Mouse (Mus musculus) MEL (cell line): ENCODE measurements around the gene Cdc27. TPM values are rescaled to one million over a fixed set of nuclear protein-coding genes. Genes with fewer than 3 reads are reported as not detected.
A peak's percentile ranks its signal among the peaks of the same experiment; 100 is the strongest.

Source experiments
- DNase-seq: peaks from one replicate; pipeline ENCODE4 v3.0.0; 2011; ENCODE audit warnings: low read depth, low spot score
- H3K27ac ChIP-seq: 2 replicates; pipeline ENCODE4 v1.5.1; 2012; ENCODE audit warnings: low read depth, mild to moderate bottlenecking, control low read depth, low read length, moderate library complexity; ENCODE audit not compliant: control insufficient read depth
- H3K27me3 ChIP-seq, 2 experiments: fragments of 150-350 bp in 1 of 2; sonication (generic) in 1 of 2; 2 replicates each; pipeline ENCODE4 v1.6.1; 2012; ENCODE audit warnings: low read length in 2 of 2, mild to moderate bottlenecking in 2 of 2, improper control_type of control experiment in 1 of 2, moderate library complexity in 1 of 2; ENCODE audit not compliant: insufficient read depth in 2 of 2, control insufficient read depth in 1 of 2
- H3K36me3 ChIP-seq, 2 experiments: 2 replicates each; pipeline ENCODE4 v1.6.1; 2012 to 2014; ENCODE audit warnings: low read length in 2 of 2, improper control_type of control experiment in 1 of 2, inconsistent platforms in 1 of 2, mild to moderate bottlenecking in 1 of 2; ENCODE audit not compliant: insufficient read depth in 2 of 2, control insufficient read depth in 1 of 2
- H3K4me1 ChIP-seq, 2 experiments: fragments of 150-350 bp in 1 of 2; sonication (generic) in 1 of 2; 2 replicates each; pipeline ENCODE4 v1.6.1; 2012; ENCODE audit warnings: low read length in 2 of 2, improper control_type of control experiment in 1 of 2, mild to moderate bottlenecking in 1 of 2; ENCODE audit not compliant: insufficient read depth in 2 of 2, control insufficient read depth in 1 of 2
- H3K4me3 ChIP-seq, 2 experiments: fragments of 150-350 bp in 1 of 2; sonication (generic) in 1 of 2; 2 replicates each; pipeline ENCODE4 v1.5.1; 2012; ENCODE audit warnings: low read depth in 2 of 2, low read length in 2 of 2, mild to moderate bottlenecking in 2 of 2, moderate library complexity in 2 of 2, control low read depth in 1 of 2, improper control_type of control experiment in 1 of 2; ENCODE audit not compliant: control insufficient read depth in 1 of 2, insufficient read depth in 1 of 2
- H3K79me2 ChIP-seq: 2 replicates; pipeline ENCODE4 v1.6.1; 2012; ENCODE audit warnings: mild to moderate bottlenecking, low read length, moderate library complexity; ENCODE audit not compliant: control insufficient read depth, poor library complexity, insufficient read depth
- H3K9ac ChIP-seq: 2 replicates; pipeline ENCODE4 v1.6.1; 2012; ENCODE audit warnings: low read depth, mild to moderate bottlenecking, control low read depth, low read length, moderate library complexity; ENCODE audit not compliant: control insufficient read depth, poor library complexity, severe bottlenecking
- H3K9me3 ChIP-seq: fragments of 150-350 bp; sonication (generic); replicated peaks from 2 replicates; pipeline ENCODE4 v1.6.1; 2012; ENCODE audit warnings: mild to moderate bottlenecking, low read length, improper control_type of control experiment, moderate library complexity; ENCODE audit not compliant: insufficient read depth
- CHD2 ChIP-seq: IDR thresholded peaks from 2 replicates; pipeline ENCODE4 v1.6.1; 2011; ENCODE audit warnings: low read length, improper control_type of control experiment
- CTCF ChIP-seq, 3 experiments: IDR thresholded peaks in 2 of 3; conservative IDR thresholded peaks in 1 of 3; 2 replicates each; pipeline ENCODE4 v1.5.1; 2011 to 2012; ENCODE audit warnings: low read length in 3 of 3, low read depth in 2 of 3, mild to moderate bottlenecking in 2 of 3, improper control_type of control experiment in 1 of 3, inconsistent platforms in 1 of 3, mixed read lengths in 1 of 3, moderate library complexity in 1 of 3; ENCODE audit not compliant: control insufficient read depth in 1 of 3, insufficient read depth in 1 of 3, poor library complexity in 1 of 3, severe bottlenecking in 1 of 3
- ELF1 ChIP-seq: IDR thresholded peaks from 2 replicates; pipeline ENCODE4 v1.6.1; 2014; ENCODE audit warnings: low read depth, mild to moderate bottlenecking, inconsistent platforms, low read length, improper control_type of control experiment, moderate library complexity
- EP300 ChIP-seq, 2 experiments: IDR thresholded peaks; 2 replicates each; pipeline ENCODE4 v1.6.1; 2011; ENCODE audit warnings: improper control_type of control experiment in 2 of 2, low read length in 2 of 2, low read depth in 1 of 2, mild to moderate bottlenecking in 1 of 2
- ETS1 ChIP-seq: IDR thresholded peaks from 2 replicates; pipeline ENCODE4 v1.6.1; 2012; ENCODE audit warnings: low read depth, mild to moderate bottlenecking, inconsistent platforms, low read length, improper control_type of control experiment, moderate library complexity
- GABPA ChIP-seq: IDR thresholded peaks from 2 replicates; pipeline ENCODE4 v1.6.1; 2012; ENCODE audit warnings: low read depth, mild to moderate bottlenecking, inconsistent platforms, low read length, improper control_type of control experiment, moderate library complexity
- HCFC1 ChIP-seq: IDR thresholded peaks from 2 replicates; pipeline ENCODE4 v1.6.1; 2012; ENCODE audit warnings: low read depth, mild to moderate bottlenecking, inconsistent platforms, low read length, improper control_type of control experiment, moderate library complexity
- JUND ChIP-seq: IDR thresholded peaks from 2 replicates; pipeline ENCODE4 v1.6.1; 2011; ENCODE audit warnings: low read depth, mild to moderate bottlenecking, improper control_type of control experiment, low read length
- MAFK ChIP-seq: IDR thresholded peaks from 2 replicates; pipeline ENCODE4 v1.6.1; 2011; ENCODE audit warnings: low read depth, mild to moderate bottlenecking, low read length, improper control_type of control experiment, borderline replicate concordance
- MAX ChIP-seq: IDR thresholded peaks from 2 replicates; pipeline ENCODE4 v1.6.1; 2011; ENCODE audit warnings: low read length, improper control_type of control experiment
- MAZ ChIP-seq: IDR thresholded peaks from 2 replicates; pipeline ENCODE4 v1.6.1; 2012; ENCODE audit warnings: low read depth, mild to moderate bottlenecking, inconsistent platforms, low read length, improper control_type of control experiment
- MXI1 ChIP-seq: IDR thresholded peaks from 2 replicates; pipeline ENCODE4 v1.6.1; 2011; ENCODE audit warnings: mild to moderate bottlenecking, low read depth, low read length, improper control_type of control experiment
- MYB ChIP-seq: IDR thresholded peaks from 2 replicates; pipeline ENCODE4 v1.6.1; 2011; ENCODE audit warnings: mild to moderate bottlenecking, low read depth, low read length, improper control_type of control experiment
- NELFE ChIP-seq: IDR thresholded peaks from 2 replicates; pipeline ENCODE4 v1.6.1; 2011; ENCODE audit warnings: low read depth, low read length, improper control_type of control experiment
- NRF1 ChIP-seq: IDR thresholded peaks from 2 replicates; pipeline ENCODE4 v1.6.1; 2014; ENCODE audit warnings: low read depth, mild to moderate bottlenecking, inconsistent platforms, low read length, improper control_type of control experiment, moderate library complexity; ENCODE audit not compliant: poor library complexity, insufficient read depth, severe bottlenecking
- POLR2A ChIP-seq, 2 experiments: IDR thresholded peaks; 2 replicates each; pipeline ENCODE4 v1.6.1; 2011 to 2012; ENCODE audit warnings: low read length in 2 of 2, mild to moderate bottlenecking in 2 of 2, control low read depth in 1 of 2, improper control_type of control experiment in 1 of 2, low read depth in 1 of 2, moderate library complexity in 1 of 2; ENCODE audit not compliant: control insufficient read depth in 1 of 2, insufficient read depth in 1 of 2, poor library complexity in 1 of 2
- RCOR1 ChIP-seq: IDR thresholded peaks from 2 replicates; pipeline ENCODE4 v1.6.1; 2012; ENCODE audit warnings: low read depth, mild to moderate bottlenecking, inconsistent platforms, low read length, improper control_type of control experiment
- SIN3A ChIP-seq: IDR thresholded peaks from 2 replicates; pipeline ENCODE4 v1.6.1; 2012; ENCODE audit warnings: low read length, improper control_type of control experiment, inconsistent platforms
- TBP ChIP-seq: IDR thresholded peaks from 2 replicates; pipeline ENCODE4 v1.8.0; 2011; ENCODE audit warnings: low read depth, low read length, improper control_type of control experiment
- TCF12 ChIP-seq: IDR thresholded peaks from 2 replicates; pipeline ENCODE4 v1.6.1; 2014; ENCODE audit warnings: low read depth, mild to moderate bottlenecking, inconsistent platforms, low read length, improper control_type of control experiment, moderate library complexity
- UBTF ChIP-seq: IDR thresholded peaks from 2 replicates; pipeline ENCODE4 v1.6.1; 2012; ENCODE audit warnings: low read depth, mild to moderate bottlenecking, inconsistent platforms, low read length, improper control_type of control experiment, moderate library complexity, borderline replicate concordance; ENCODE audit not compliant: insufficient read depth
- ZMIZ1 ChIP-seq: IDR thresholded peaks from 2 replicates; pipeline ENCODE4 v1.6.1; 2012; ENCODE audit warnings: low read depth, mild to moderate bottlenecking, inconsistent platforms, low read length, improper control_type of control experiment, moderate library complexity
- polyA plus RNA-seq, 2 experiments: library from polyadenylated mRNA; stranded (reverse) in 1 of 2; unstranded in 1 of 2; fragments of >175 nt in 1 of 2; fragments of >200 nt in 1 of 2; gene quantifications; 2 replicates each; pipeline versions ENCODE4 v1.2.1 to v1.2.4; 2012; ENCODE audit warnings: low replicate concordance in 2 of 2, low read depth in 1 of 2; ENCODE audit not compliant: insufficient read length in 2 of 2, insufficient read depth in 1 of 2, missing spikeins in 1 of 2
- total RNA-seq: library from RNA; depleted of rRNA; stranded (reverse); fragments of 300-350 nt; gene quantifications from 2 replicates; pipeline ENCODE4 v1.2.3, GENCODE M21; 2012

The Cdc27 gene
- total and polyA plus RNA-seq, 3 experiments = 24.4 to 180 (median 30.4) TPM

- peaks cover 13% of the 10 kb centered on the region for H3K79me2 ChIP-seq
- no peaks in the 10 kb centered on the region for H3K9me3 ChIP-seq
- peaks cover 0 to 23% of the 10 kb centered on the region in 2 experiments for H3K36me3 ChIP-seq
- H3K27ac ChIP-seq = peak overlapping the region; percentile 31; the same call in 1 of the 2 replicates
- peak overlapping the region; percentile 80 for H3K9ac ChIP-seq
- TF ChIP-seq TBP = peak; percentile 76
- 0 out of 2 replicates have a peak, but pooled peaks have one; percentile 42 for TF ChIP-seq UBTF
- TF ChIP-seq CTCF (IDR thresholded peaks at IDR 0.05 in 2 of 3, conservative IDR thresholded peaks at IDR 0.05 in 1 of 3; ENCODE audit: control insufficient read depth in 1 of 3, insufficient read depth in 1 of 3, low read depth in 2 of 3, low read length in 3 of 3, poor library complexity in 1 of 3, severe bottlenecking in 1 of 3) = no peak
- no peak for TF ChIP-seq MAX
- TF ChIP-seq MAFK = no peak
- TF ChIP-seq MXI1 = 0 out of 2 replicates have a peak, but pooled peaks have one; percentile 27
- TF ChIP-seq NELFE = peak; percentile 59
- TF ChIP-seq EP300 (IDR thresholded peaks at IDR 0.05; ENCODE audit: low read depth in 1 of 2, low read length in 2 of 2) = no peak
- TF ChIP-seq SIN3A = peak; percentile 55; the same call in 1 of the 2 replicates
- peak; percentile 79; the same call in 1 of the 2 replicates for TF ChIP-seq HCFC1
- TF ChIP-seq ELF1 = peak; percentile 69
- peak; percentile 68 to 77 for TF ChIP-seq POLR2A (IDR thresholded peaks at IDR 0.05; ENCODE audit: control insufficient read depth in 1 of 2, insufficient read depth in 1 of 2, low read depth in 1 of 2, low read length in 2 of 2, poor library complexity in 1 of 2)
- TF ChIP-seq NRF1 = no peak
- 0 out of 2 replicates have a peak, but pooled peaks have one; percentile 20 for TF ChIP-seq RCOR1
- peak; percentile 51; the same call in 1 of the 2 replicates for TF ChIP-seq ZMIZ1
- TF ChIP-seq CHD2 = peak; percentile 66
- TF ChIP-seq MYB = no peak
- TF ChIP-seq MAZ = peak; percentile 97
- peak; percentile 38; the same call in 1 of the 2 replicates for TF ChIP-seq TCF12
- TF ChIP-seq JUND = no peak
- TF ChIP-seq, all 39 proteins: peak for 13
- H3K4me3 ChIP-seq = peak overlapping the region; percentile 73 to 88
- H3K27me3 ChIP-seq = peaks cover 0 to 6% of the 10 kb centered on the region in 2 experiments; a peak in 3 of 4 replicates
- H3K4me1 ChIP-seq = peaks cover 3 to 5% of the 10 kb centered on the region in 2 experiments
- peak; percentile 98 for DNase-seq
These were observed 81.0 kb downstream of the Cdc27 start for GRCm38 (mm10) chr11:104469371-104469835.

- H3K27me3 ChIP-seq = peaks cover 0 to 6% of the 10 kb centered on the region in 2 experiments; a peak in 3 of 4 replicates
- H3K4me3 ChIP-seq = peak within 1 kb of the TSS; percentile 73 to 88
- peaks cover 3 to 5% of the 10 kb centered on the region in 2 experiments for H3K4me1 ChIP-seq
- no peaks in the 10 kb centered on the region for H3K9me3 ChIP-seq
- no peak for DNase-seq
- peak within 1 kb of the TSS; percentile 31; the same call in 1 of the 2 replicates for H3K27ac ChIP-seq
- peaks cover 14% of the 10 kb centered on the region for H3K79me2 ChIP-seq
- H3K36me3 ChIP-seq = peaks cover 0 to 23% of the 10 kb centered on the region in 2 experiments
- no peak for TF ChIP-seq GABPA
- no peak for TF ChIP-seq TBP
- no peak for TF ChIP-seq CTCF (IDR thresholded peaks at IDR 0.05 in 2 of 3, conservative IDR thresholded peaks at IDR 0.05 in 1 of 3; ENCODE audit: control insufficient read depth in 1 of 3, insufficient read depth in 1 of 3, low read depth in 2 of 3, low read length in 3 of 3, poor library complexity in 1 of 3, severe bottlenecking in 1 of 3)
- TF ChIP-seq ETS1 = no peak
- no peak for TF ChIP-seq EP300 (IDR thresholded peaks at IDR 0.05; ENCODE audit: low read depth in 1 of 2, low read length in 2 of 2)
- TF ChIP-seq, all 39 proteins: peak for 0
- H3K9ac ChIP-seq = peak within 1 kb of the TSS; percentile 80
These were observed 81.6 kb downstream of the Cdc27 start, which contains the start of gene Kansl1 for GRCm38 (mm10) chr11:104468751-104469268. TSS of gene Kansl1 (minus strand) at chr11:104468861.
